ENCODE assay signal across 8 mouse cellular contexts in genomic region chr3:30595111-30595832, GRCm38 (mm10). TPM values are rescaled to one million over a fixed set of nuclear protein-coding genes. Genes with fewer than 3 reads are reported as not detected.
DNase-seq lines count a peak whose midpoint lies in the region; ATAC-seq lines count a peak whose summit lies in the region.

No protein-coding gene starts in this region.

- peak overlapping the region; percentile 79 for H3K9ac ChIP-seq in forebrain, embryonic 15.5 days (replicated peaks)

- peak; percentile 42 for ATAC-seq in cerebellum, adult (ENCODE audit: insufficient number of reproducible peaks, low FRiP score, low TSS enrichment)
- ATAC-seq in forebrain, embryonic 15.5 days (replicated peaks), result peak; percentile 81

- H3K4me2 ChIP-seq in forebrain, embryonic 15.5 days (replicated peaks), result peak overlapping the region; percentile 68

- under 1% methylated on average over 61 of the region's 62 CpGs for WGBS in forebrain, embryonic 15.5 days

- H3K27me3 ChIP-seq in forebrain, embryonic 15.5 days, result no peaks in the 10 kb centered on the region

- peak overlapping the region; percentile 60 for H3K27ac ChIP-seq in forebrain, embryonic 15.5 days (replicated peaks)

- DNase-seq in ovary, postnatal 14 days (ENCODE audit: low spot score), result peak; percentile 15
- DNase-seq in ovary, postnatal 10 days (ENCODE audit: low spot score), result no peak
- DNase-seq in heart, postnatal 25 days (ENCODE audit: low spot score), result peak; percentile 17
- peak; percentile 58 to 81 for DNase-seq in kidney, postnatal 36 days
- DNase-seq in lung, postnatal 10 days, result peak; percentile 31
- peak; percentile 48 for DNase-seq in right cerebral cortex, adult 18-20 months

- no peaks in the 10 kb centered on the region for H3K36me3 ChIP-seq in forebrain, embryonic 15.5 days

- H3K9me3 ChIP-seq in forebrain, embryonic 15.5 days, result no peaks in the 10 kb centered on the region

- peak overlapping the region; percentile 73 for H3K4me3 ChIP-seq in forebrain, embryonic 15.5 days

- H3K4me1 ChIP-seq in forebrain, embryonic 15.5 days, result peaks cover 19% of the 10 kb centered on the region

- intact Hi-C loops in heart, postnatal 25 days (cut with DNase I), result loop anchor here (10.0 kb wide), 2 partner anchors 460 to 540 kb away; no protein-coding TSS in a partner anchor

RNA-seq across cellular contexts. Expression of gene Actrt3, which starts 4.5 kb away (rescaled TPM):
- 0.11 and 0.22 TPM in 2 replicates for polyA plus RNA-seq in forebrain, embryonic 15.5 days (2015; fragmentation: Nextera tagmentation; extraction: Ambion mirVana)
- total RNA-seq in heart, postnatal 25 days (2021), result not detected

RNA-seq across cellular contexts. Expression of gene Mynn, which starts 6.6 kb away (rescaled TPM):
- 39.6 TPM in 2 replicates for polyA plus RNA-seq in forebrain, embryonic 15.5 days (2015; fragmentation: Nextera tagmentation; extraction: Ambion mirVana)
- total RNA-seq in heart, postnatal 25 days (2021), result 10 to 100 TPM; 16.4 to 18.1 TPM

RNA-seq across cellular contexts. Expression of gene Mecom, which starts 47.5 kb away (rescaled TPM):
- polyA plus RNA-seq in forebrain, embryonic 15.5 days (2015; fragmentation: Nextera tagmentation; extraction: Ambion mirVana), result 2.2 and 2.4 TPM in 2 replicates
- 10 to 100 TPM; 18.6 to 21.2 TPM for total RNA-seq in heart, postnatal 25 days (2021)

RNA-seq across cellular contexts. Expression of gene Lrriq4, which starts 49.0 kb away (rescaled TPM):
- polyA plus RNA-seq in forebrain, embryonic 15.5 days (2015; fragmentation: Nextera tagmentation; extraction: Ambion mirVana), result not detected in 2 replicates
- total RNA-seq in heart, postnatal 25 days (2021), result not detected

RNA-seq across cellular contexts. Expression of gene Lrrc34, which starts 52.4 kb away (rescaled TPM):
- 0.88 and 1.9 TPM in 2 replicates for polyA plus RNA-seq in forebrain, embryonic 15.5 days (2015; fragmentation: Nextera tagmentation; extraction: Ambion mirVana)
- not detected for total RNA-seq in heart, postnatal 25 days (2021)
